Mouse (Mus musculus): ENCODE data around the gene Gm10477. TPM values are rescaled to one million over a fixed set of nuclear protein-coding genes. Genes with fewer than 3 reads are reported as not detected.

Gene Gm10477
- polyA plus RNA-seq (2014; fragmentation: Illumina TruSeq; extraction: RNeasy Lipid Tissue Mini Kit (QIAGEN cat#74804); ENCODE audit: low replicate concordance), result not detected

GRCm38 (mm10) chrX:56524442-56524841, at the start of gene Gm10477:
Gene Gm10477, plus strand, starts transcription at chrX:56524742.

DNA sequence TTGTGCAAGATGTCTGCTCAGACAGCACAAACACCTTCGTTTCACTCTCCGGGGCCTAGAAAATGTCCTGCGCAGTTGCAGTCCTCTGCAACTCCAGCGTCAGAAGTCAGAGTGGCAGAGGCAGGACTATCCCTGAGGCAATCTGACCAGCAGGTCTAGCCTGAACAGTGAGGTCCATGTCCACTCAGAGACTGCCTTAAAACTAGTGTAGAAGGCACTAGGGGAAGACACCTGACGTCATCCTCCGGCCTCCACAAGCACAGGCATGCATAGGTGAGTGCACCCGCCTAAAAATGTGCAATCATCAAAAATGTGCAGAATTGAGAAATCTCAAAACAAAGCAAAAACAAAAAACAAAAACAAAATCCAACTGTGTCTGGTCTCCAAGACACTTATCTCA, 25.0 kb downstream of the Gm10477 start, which contains the start of gene Gm648:
TSS of gene Gm648 (minus strand) at position 101 of the 400 bp plus-strand sequence.

Other genes with a start within 250 kb of the Gm10477 start
- 2.0 TPM for gene Zfp449, start 178.3 kb upstream of the Gm10477 start, polyA plus RNA-seq (2014; fragmentation: Illumina TruSeq; extraction: RNeasy Lipid Tissue Mini Kit (QIAGEN cat#74804); ENCODE audit: low replicate concordance)
- gene Smim10l2a, start 150.2 kb upstream of the Gm10477 start, polyA plus RNA-seq (2014; fragmentation: Illumina TruSeq; extraction: RNeasy Lipid Tissue Mini Kit (QIAGEN cat#74804); ENCODE audit: low replicate concordance), result not detected
- gene Gm2174, start 76.8 kb upstream of the Gm10477 start, polyA plus RNA-seq (2014; fragmentation: Illumina TruSeq; extraction: RNeasy Lipid Tissue Mini Kit (QIAGEN cat#74804); ENCODE audit: low replicate concordance), result not detected
- 36.9 TPM for gene Ints6l, start 69.9 kb upstream of the Gm10477 start, polyA plus RNA-seq (2014; fragmentation: Illumina TruSeq; extraction: RNeasy Lipid Tissue Mini Kit (QIAGEN cat#74804); ENCODE audit: low replicate concordance)
- gene Gm648, start 24.9 kb downstream of the Gm10477 start, polyA plus RNA-seq (2014; fragmentation: Illumina TruSeq; extraction: RNeasy Lipid Tissue Mini Kit (QIAGEN cat#74804); ENCODE audit: low replicate concordance), result not detected
- 82.1 TPM for gene Mmgt1, start 73.3 kb downstream of the Gm10477 start, polyA plus RNA-seq (2014; fragmentation: Illumina TruSeq; extraction: RNeasy Lipid Tissue Mini Kit (QIAGEN cat#74804); ENCODE audit: low replicate concordance)
- gene Slc9a6, start 85.0 kb downstream of the Gm10477 start, polyA plus RNA-seq (2014; fragmentation: Illumina TruSeq; extraction: RNeasy Lipid Tissue Mini Kit (QIAGEN cat#74804); ENCODE audit: low replicate concordance), result 24.6 TPM
- 68.3 TPM for gene Fhl1, start 207.0 kb downstream of the Gm10477 start, polyA plus RNA-seq (2014; fragmentation: Illumina TruSeq; extraction: RNeasy Lipid Tissue Mini Kit (QIAGEN cat#74804); ENCODE audit: low replicate concordance)